Mouse (Mus musculus) hindbrain, embryonic 11.5 days (tissue): ENCODE data around the gene Gcnt7. TPM values are rescaled to one million over a fixed set of nuclear protein-coding genes. Genes with fewer than 3 reads are reported as not detected.

Experiments used
- ATAC-seq: fragments of 200-750 bp; cut with Nextera tagmentation; 2 replicates; pipeline ENCODE4 v1.8.0; 2017; ENCODE audit warnings: mild to moderate bottlenecking, moderate TSS enrichment, moderate library complexity; ENCODE audit not compliant: low FRiP score
- DNase-seq: peaks from one replicate; pipeline ENCODE4 v3.0.0-alpha.2; 2015; ENCODE audit warnings: low spot score
- H3K27ac ChIP-seq: fragments of 300-500 bp; sonication (generic); 2 replicates; pipeline ENCODE4 v1.5.1; 2014; ENCODE audit warnings: mild to moderate bottlenecking, low read depth, low read length
- H3K27me3 ChIP-seq: fragments of 300-500 bp; sonication (generic); 2 replicates; pipeline ENCODE4 v1.6.1; 2014; ENCODE audit warnings: mild to moderate bottlenecking, low read length, moderate library complexity, mixed read lengths; ENCODE audit not compliant: control insufficient read depth, insufficient read depth
- H3K36me3 ChIP-seq: fragments of 300-500 bp; sonication (generic); 2 replicates; pipeline ENCODE4 v1.6.1; 2014; ENCODE audit warnings: mild to moderate bottlenecking, low read length, moderate library complexity, mixed read lengths; ENCODE audit not compliant: control insufficient read depth, insufficient read depth
- H3K4me1 ChIP-seq: fragments of 300-500 bp; sonication (generic); replicated peaks from 2 replicates; pipeline ENCODE4 v1.6.1; 2014; ENCODE audit warnings: low read length, mixed read lengths; ENCODE audit not compliant: control insufficient read depth, insufficient read depth
- H3K4me2 ChIP-seq: fragments of 300-500 bp; sonication (generic); replicated peaks from 2 replicates; pipeline ENCODE4 v1.6.1; 2014; ENCODE audit warnings: mild to moderate bottlenecking, low read depth, low read length
- H3K4me3 ChIP-seq: fragments of 300-500 bp; sonication (generic); 2 replicates; pipeline ENCODE4 v1.5.1; 2014; ENCODE audit warnings: low read depth, low read length
- H3K9ac ChIP-seq: fragments of 300-500 bp; sonication (generic); 2 replicates; pipeline ENCODE4 v1.6.1; 2014; ENCODE audit warnings: low read depth, low read length
- H3K9me3 ChIP-seq: fragments of 300-500 bp; sonication (generic); 2 replicates; pipeline ENCODE4 v1.6.1; 2016; ENCODE audit warnings: low read length; ENCODE audit not compliant: control insufficient read depth
- WGBS: fragments of 180-500 bp; shearing (Covaris S2); extraction: QIAGEN DNeasy Blood & Tissue Kit; methylation state at CpG from one replicate; pipeline ENCODE4 v1.1.7; 2014; 5-methylcytosine and 5-hydroxymethylcytosine counted together
- polyA plus RNA-seq: library from polyadenylated mRNA; unstranded; fragments of >200 nt; fragmentation: Nextera tagmentation; extraction: Ambion mirVana; gene quantifications from 2 replicates; pipeline ENCODE4 v1.2.1, GENCODE M21; 2014

The Gcnt7 gene
- polyA plus RNA-seq, 1 experiment from 2014 or later, result 0.97 TPM

- Histone ChIP-seq H3K36me3 (no peaks in the 10 kb centered on the region; the same call in 1 of the 2 replicates), H3K4me1 (no peaks in the 10 kb centered on the region), H3K27me3 (no peaks in the 10 kb centered on the region), H3K4me2 (no peak overlapping the region), H3K4me3 (no peak overlapping the region), H3K9me3 (no peaks in the 10 kb centered on the region), H3K9ac (no peak overlapping the region), H3K27ac (no peak overlapping the region)
- DNase-seq (no peak), ATAC-seq (no peak)
- WGBS, result 80% methylated on average over 11 of the region's 11 CpGs
Measured at GRCm38 (mm10) chr2:172468346-172468819, 10.0 kb upstream of the Gcnt7 start.

- H3K9ac ChIP-seq, result no peak overlapping the region
- 94% methylated on average over 5 of the region's 5 CpGs for WGBS
- H3K4me1 ChIP-seq, result no peaks in the 10 kb centered on the region
- H3K4me3 ChIP-seq, result no peak overlapping the region
- ATAC-seq, result no peak
- H3K36me3 ChIP-seq, result no peaks in the 10 kb centered on the region; the same call in 1 of the 2 replicates
- no peak overlapping the region for H3K27ac ChIP-seq
- no peak overlapping the region for H3K4me2 ChIP-seq
- no peaks in the 10 kb centered on the region for H3K27me3 ChIP-seq
- DNase-seq, result no peak
- H3K9me3 ChIP-seq, result no peaks in the 10 kb centered on the region
Measured at GRCm38 (mm10) chr2:172467206-172467605, 8.8 kb upstream of the Gcnt7 start.

GRCm38 (mm10) chr2:172466427-172467132 lies 8.2 kb upstream of the Gcnt7 start:
- H3K4me2 ChIP-seq, result no peak overlapping the region
- 84% methylated on average over 11 of the region's 11 CpGs for WGBS
- H3K9me3 ChIP-seq, result no peaks in the 10 kb centered on the region
- ATAC-seq, result no peak
- no peak overlapping the region for H3K27ac ChIP-seq
- H3K4me3 ChIP-seq, result no peak overlapping the region
- no peak for DNase-seq
- no peak overlapping the region for H3K9ac ChIP-seq
- no peaks in the 10 kb centered on the region; the same call in 1 of the 2 replicates for H3K36me3 ChIP-seq
- no peaks in the 10 kb centered on the region for H3K4me1 ChIP-seq
- H3K27me3 ChIP-seq, result no peaks in the 10 kb centered on the region

GRCm38 (mm10) chr2:172462813-172463212 lies 4.4 kb upstream of the Gcnt7 start:
- 89% methylated on average over 4 of the region's 4 CpGs for WGBS
- Histone ChIP-seq H3K9ac (no peak overlapping the region), H3K4me2 (no peak overlapping the region), H3K4me3 (no peak overlapping the region), H3K4me1 (no peaks in the 10 kb centered on the region), H3K27ac (no peak overlapping the region), H3K9me3 (no peaks in the 10 kb centered on the region), H3K27me3 (no peaks in the 10 kb centered on the region), H3K36me3 (no peaks in the 10 kb centered on the region)
- DNase-seq (no peak), ATAC-seq (no peak)

- Histone ChIP-seq H3K36me3 (no peaks in the 10 kb centered on the region), H3K27me3 (no peaks in the 10 kb centered on the region), H3K4me3 (no peak overlapping the region), H3K4me1 (no peaks in the 10 kb centered on the region), H3K9me3 (no peaks in the 10 kb centered on the region), H3K4me2 (no peak overlapping the region), H3K9ac (no peak overlapping the region), H3K27ac (no peak overlapping the region)
- no peak for ATAC-seq
- DNase-seq, result no peak
- 74% methylated on average over 2 of the region's 2 CpGs for WGBS
Measured at GRCm38 (mm10) chr2:172460647-172461046, 2.3 kb upstream of the Gcnt7 start.

- Histone ChIP-seq H3K4me1 (no peaks in the 10 kb centered on the region), H3K9ac (no peak overlapping the region), H3K4me2 (no peak overlapping the region), H3K9me3 (no peaks in the 10 kb centered on the region), H3K36me3 (0 out of 2 replicates have a peak, but pooled peaks cover 1% of the 10 kb centered on the region), H3K27ac (no peak overlapping the region), H3K4me3 (no peak overlapping the region), H3K27me3 (no peaks in the 10 kb centered on the region)
- WGBS, result 94% methylated on average over 10 of the region's 10 CpGs
- DNase-seq, result no peak
- ATAC-seq, result no peak
Measured at GRCm38 (mm10) chr2:172452458-172452857, 5.9 kb downstream of the Gcnt7 start.

GRCm38 (mm10) chr2:172452031-172452430 lies 6.4 kb downstream of the Gcnt7 start:
- no peak for DNase-seq
- no peak overlapping the region for H3K27ac ChIP-seq
- H3K4me1 ChIP-seq, result no peaks in the 10 kb centered on the region
- 94% methylated on average over 4 of the region's 4 CpGs for WGBS
- H3K9me3 ChIP-seq, result no peaks in the 10 kb centered on the region
- 0 out of 2 replicates have a peak, but pooled peaks cover 2% of the 10 kb centered on the region for H3K36me3 ChIP-seq
- no peak overlapping the region for H3K9ac ChIP-seq
- no peak overlapping the region for H3K4me2 ChIP-seq
- no peaks in the 10 kb centered on the region for H3K27me3 ChIP-seq
- ATAC-seq, result no peak
- H3K4me3 ChIP-seq, result no peak overlapping the region

GRCm38 (mm10) chr2:172450640-172451039 lies 7.8 kb downstream of the Gcnt7 start:
- H3K27ac ChIP-seq, result no peak overlapping the region
- H3K4me1 ChIP-seq, result no peaks in the 10 kb centered on the region
- ATAC-seq (no peak), DNase-seq (no peak)
- 0 out of 2 replicates have a peak, but pooled peaks cover 2% of the 10 kb centered on the region for H3K36me3 ChIP-seq
- WGBS, result 90% methylated on average over 6 of the region's 6 CpGs
- no peak overlapping the region for H3K4me3 ChIP-seq
- H3K27me3 ChIP-seq, result no peaks in the 10 kb centered on the region
- H3K4me2 ChIP-seq, result no peak overlapping the region
- H3K9ac ChIP-seq, result no peak overlapping the region
- H3K9me3 ChIP-seq, result no peaks in the 10 kb centered on the region

GRCm38 (mm10) chr2:172448329-172448728 lies 10.1 kb downstream of the Gcnt7 start:
- Histone ChIP-seq H3K9ac (no peak overlapping the region), H3K27ac (no peak overlapping the region), H3K27me3 (no peaks in the 10 kb centered on the region), H3K9me3 (no peaks in the 10 kb centered on the region), H3K36me3 (0 out of 2 replicates have a peak, but pooled peaks cover 2% of the 10 kb centered on the region), H3K4me2 (no peak overlapping the region), H3K4me3 (no peak overlapping the region), H3K4me1 (no peaks in the 10 kb centered on the region)
- DNase-seq (no peak), ATAC-seq (no peak)
- 87% methylated on average over 4 of the region's 4 CpGs for WGBS
